Mouse (Mus musculus) v-Abl transformed pro-B cells (cell line): ENCODE data around the gene Cntnap5b.

ENCODE experiments used
- in situ Hi-C, 2 experiments: fragments of 400-800 bp; cut with MboI; formaldehyde crosslinking; loops; one replicate each; pipeline ENCODE4 v1.15.1; 2025; ENCODE audit not compliant: unreplicated experiment in 2 of 2

Gene Cntnap5b

GRCm38 (mm10) chr1:100163588-100164357, 391.2 kb downstream of the Cntnap5b start:
- in situ Hi-C loops, result no loop called here

GRCm38 (mm10) chr1:100171566-100171965, 399.0 kb downstream of the Cntnap5b start:
- in situ Hi-C loops, result no loop called here

- in situ Hi-C loops, result no loop called here
These were observed 407.5 kb downstream of the Cntnap5b start for GRCm38 (mm10) chr1:100180050-100180449.

- in situ Hi-C loops, result no loop called here
These were observed 459.5 kb downstream of the Cntnap5b start for GRCm38 (mm10) chr1:100231980-100232608.

- in situ Hi-C loops, result no loop called here
These were observed 479.4 kb downstream of the Cntnap5b start for GRCm38 (mm10) chr1:100251964-100252363.

- in situ Hi-C loops, result no loop called here
These were observed 538.1 kb downstream of the Cntnap5b start for GRCm38 (mm10) chr1:100310687-100311086.

GRCm38 (mm10) chr1:100331066-100331465, 558.5 kb downstream of the Cntnap5b start:
- in situ Hi-C loops, result no loop called here

- in situ Hi-C loops, result no loop called here
These were observed 597.0 kb downstream of the Cntnap5b start for GRCm38 (mm10) chr1:100369415-100370113.

- in situ Hi-C loops, result no loop called here
These were observed 613.7 kb downstream of the Cntnap5b start for GRCm38 (mm10) chr1:100386252-100386651.

GRCm38 (mm10) chr1:100394034-100394433, 621.5 kb downstream of the Cntnap5b start:
- in situ Hi-C loops, result no loop called here

- in situ Hi-C loops, result no loop called here
These were observed 644.2 kb downstream of the Cntnap5b start for GRCm38 (mm10) chr1:100416658-100417224.

- in situ Hi-C loops, result no loop called here
These were observed 657.6 kb downstream of the Cntnap5b start for GRCm38 (mm10) chr1:100430038-100430774.

- in situ Hi-C loops, result no loop called here
These were observed 691.3 kb downstream of the Cntnap5b start for GRCm38 (mm10) chr1:100463877-100464276.

- in situ Hi-C loops, result no loop called here
These were observed 692.7 kb downstream of the Cntnap5b start for GRCm38 (mm10) chr1:100465226-100465625.

- in situ Hi-C loops, result no loop called here
These were observed 695.0 kb downstream of the Cntnap5b start for GRCm38 (mm10) chr1:100467595-100467994.

- in situ Hi-C loops, result no loop called here
These were observed 737.3 kb downstream of the Cntnap5b start for GRCm38 (mm10) chr1:100509866-100510265.
